Mouse (Mus musculus) layer of hippocampus, postnatal 36 days (tissue): ENCODE results near the gene Il21. TPM values are rescaled to one million over a fixed set of nuclear protein-coding genes. Genes with fewer than 3 reads are reported as not detected.
A peak's percentile ranks its signal among the peaks of the same experiment; 100 is the strongest.

Experiments used
- DNase-seq, 2 experiments: peaks; one replicate each; pipeline ENCODE4 v3.0.0; 2022
- total RNA-seq, 2 experiments: library from RNA; stranded (reverse); gene quantifications; 2 replicates each; pipeline ENCODE4 v1.2.3; 2021

Gene Il21
- total RNA-seq: not detected

GRCm38 (mm10) chr3:37232586-37233222 is at the start of gene Il21:
TSS of gene Il21 (minus strand) at chr3:37232636.
- DNase-seq: no peak

- no peak for DNase-seq
Observed at GRCm38 (mm10) chr3:37280871-37281270, 48.4 kb upstream of the Il21 start.

- DNase-seq: no peak
Observed at GRCm38 (mm10) chr3:37280221-37280620, 47.8 kb upstream of the Il21 start.

- DNase-seq: no peak
Observed at GRCm38 (mm10) chr3:37274661-37275060, 42.2 kb upstream of the Il21 start.

GRCm38 (mm10) chr3:37273092-37273491 is 40.7 kb upstream of the Il21 start:
- DNase-seq: no peak

GRCm38 (mm10) chr3:37271209-37271608 is 38.8 kb upstream of the Il21 start:
- peak; percentile 29 to 41 for DNase-seq

GRCm38 (mm10) chr3:37269926-37270325 is 37.5 kb upstream of the Il21 start:
- DNase-seq: no peak

- DNase-seq: no peak
Observed at GRCm38 (mm10) chr3:37268338-37268737, 35.9 kb upstream of the Il21 start.

GRCm38 (mm10) chr3:37259331-37259999 is 27.0 kb upstream of the Il21 start:
- DNase-seq: peak; percentile 7 to 12

GRCm38 (mm10) chr3:37257776-37258175 is 25.3 kb upstream of the Il21 start:
- no peak for DNase-seq

GRCm38 (mm10) chr3:37250967-37251366 is 18.5 kb upstream of the Il21 start:
- DNase-seq: no peak

- DNase-seq: no peak
Observed at GRCm38 (mm10) chr3:37235025-37235424, 2.6 kb upstream of the Il21 start.

GRCm38 (mm10) chr3:37231153-37231552 is 1.3 kb downstream of the Il21 start:
- no peak for DNase-seq

- DNase-seq: no peak
Observed at GRCm38 (mm10) chr3:37229082-37229829, 3.2 kb downstream of the Il21 start.

GRCm38 (mm10) chr3:37225124-37225523 is 7.3 kb downstream of the Il21 start:
- DNase-seq: no peak

- DNase-seq: peak; percentile 27 to 58
Observed at GRCm38 (mm10) chr3:37219071-37219470, 13.4 kb downstream of the Il21 start.

GRCm38 (mm10) chr3:37205226-37205800 is 27.1 kb downstream of the Il21 start:
- no peak for DNase-seq

- DNase-seq: peak in 1 of 2 experiments; percentile 6
Observed at GRCm38 (mm10) chr3:37204556-37204955, 27.9 kb downstream of the Il21 start.

GRCm38 (mm10) chr3:37203984-37204428 is 28.4 kb downstream of the Il21 start:
- peak; percentile 55 to 78 for DNase-seq

GRCm38 (mm10) chr3:37202856-37203255 is 29.6 kb downstream of the Il21 start:
- no peak for DNase-seq

- DNase-seq: no peak
Observed at GRCm38 (mm10) chr3:37201122-37201916, 31.1 kb downstream of the Il21 start.

GRCm38 (mm10) chr3:37198302-37198701 is 34.1 kb downstream of the Il21 start:
- no peak for DNase-seq
